Mouse (Mus musculus): ENCODE results near the gene Pcca. TPM values are rescaled to one million over a fixed set of nuclear protein-coding genes. Genes with fewer than 3 reads are reported as not detected.
"Not testable (repeated sequence)": the region's sequence is repeated elsewhere in the genome, so short reads cannot be mapped to it uniquely, and the experiment has no call there.

The Pcca gene
- total RNA-seq, 1 experiment = 12.3 TPM

GRCm38 (mm10) chr14:122548905-122549304, 14.8 kb downstream of the Pcca start:
- in situ Hi-C loops (cut with MboI; ENCODE audit: low sequenced_read_pairs in 2 of 2, unreplicated experiment in 2 of 2) = no loop called here

GRCm38 (mm10) chr14:122552761-122553445, 18.8 kb downstream of the Pcca start:
- in situ Hi-C loops (cut with MboI; ENCODE audit: low sequenced_read_pairs in 2 of 2, unreplicated experiment in 2 of 2) = no loop called here
- no peak for TF ChIP-seq CHD2 (IDR thresholded peaks at IDR 0.05; ENCODE audit: low read depth, low read length)
- no peak for TF ChIP-seq MAFK (IDR thresholded peaks at IDR 0.05; ENCODE audit: insufficient read depth, low read depth, low read length)
- TF ChIP-seq ZNF384 (IDR thresholded peaks at IDR 0.05; ENCODE audit: low read depth, low read length) = no peak
- TF ChIP-seq ZC3H11A (IDR thresholded peaks at IDR 0.05; ENCODE audit: borderline replicate concordance, low read depth, low read length) = no peak
- no peak for TF ChIP-seq HCFC1 (IDR thresholded peaks at IDR 0.05; ENCODE audit: borderline replicate concordance, insufficient read depth, low read length)
- Histone ChIP-seq H3K4me1 (ENCODE audit: control insufficient read depth in 2 of 2, insufficient read depth in 2 of 2, low read length in 2 of 2, poor library complexity in 1 of 2) (no peaks in the 10 kb centered on the region), H3K36me3 (ENCODE audit: control insufficient read depth, insufficient read depth, low read length, poor library complexity, severe bottlenecking) (no peaks in the 10 kb centered on the region), H3K9ac (ENCODE audit: insufficient read depth, low read depth, low read length, poor library complexity, severe bottlenecking) (no peak overlapping the region), H3K4me3 (ENCODE audit: insufficient read depth in 1 of 2, low read depth in 1 of 2, low read length in 2 of 2, poor library complexity in 1 of 2, severe bottlenecking in 1 of 2) (no peak overlapping the region), H3K9me3 (ENCODE audit: control insufficient read depth, insufficient read depth, low read depth, low read length) (no peaks in the 10 kb centered on the region), H3K27ac (ENCODE audit: insufficient read depth, low read depth, low read length, poor library complexity, severe bottlenecking) (no peak overlapping the region)
- no peak for DNase-seq (ENCODE audit: low read depth, low spot score)

More at GRCm38 (mm10) chr14:122548905-122549304, 14.8 kb downstream of the Pcca start:
- no peaks in the 10 kb centered on the region for H3K36me3 ChIP-seq (ENCODE audit: control insufficient read depth, insufficient read depth, low read length, poor library complexity, severe bottlenecking)
- no peak overlapping the region for H3K4me3 ChIP-seq (ENCODE audit: insufficient read depth in 1 of 2, low read depth in 1 of 2, low read length in 2 of 2, poor library complexity in 1 of 2, severe bottlenecking in 1 of 2)
- H3K9ac ChIP-seq (ENCODE audit: insufficient read depth, low read depth, low read length, poor library complexity, severe bottlenecking) = no peak overlapping the region
- DNase-seq (ENCODE audit: low read depth, low spot score) = no peak
- no peak for TF ChIP-seq CHD2 (IDR thresholded peaks at IDR 0.05; ENCODE audit: low read depth, low read length)
- H3K9me3 ChIP-seq (ENCODE audit: control insufficient read depth, insufficient read depth, low read depth, low read length) = no peaks in the 10 kb centered on the region
- no peak overlapping the region for H3K27ac ChIP-seq (ENCODE audit: insufficient read depth, low read depth, low read length, poor library complexity, severe bottlenecking)
- no peaks in the 10 kb centered on the region for H3K4me1 ChIP-seq (ENCODE audit: control insufficient read depth in 2 of 2, insufficient read depth in 2 of 2, low read length in 2 of 2, poor library complexity in 1 of 2)

GRCm38 (mm10) chr14:122557353-122557752, 23.2 kb downstream of the Pcca start:
- no peaks in the 10 kb centered on the region for H3K4me1 ChIP-seq (ENCODE audit: control insufficient read depth in 2 of 2, insufficient read depth in 2 of 2, low read length in 2 of 2, poor library complexity in 1 of 2)
- in situ Hi-C loops (cut with MboI; ENCODE audit: low sequenced_read_pairs in 2 of 2, unreplicated experiment in 2 of 2) = no loop called here
- H3K27ac ChIP-seq (ENCODE audit: insufficient read depth, low read depth, low read length, poor library complexity, severe bottlenecking) = no peak overlapping the region
- TF ChIP-seq ZNF384 (IDR thresholded peaks at IDR 0.05; ENCODE audit: low read depth, low read length) (no peak), HCFC1 (IDR thresholded peaks at IDR 0.05; ENCODE audit: borderline replicate concordance, insufficient read depth, low read length) (no peak), CHD2 (IDR thresholded peaks at IDR 0.05; ENCODE audit: low read depth, low read length) (no peak), MAFK (IDR thresholded peaks at IDR 0.05; ENCODE audit: insufficient read depth, low read depth, low read length) (no peak), ZC3H11A (IDR thresholded peaks at IDR 0.05; ENCODE audit: borderline replicate concordance, low read depth, low read length) (no peak)
- no peaks in the 10 kb centered on the region for H3K36me3 ChIP-seq (ENCODE audit: control insufficient read depth, insufficient read depth, low read length, poor library complexity, severe bottlenecking)
- no peak for DNase-seq (ENCODE audit: low read depth, low spot score)
- H3K9me3 ChIP-seq (ENCODE audit: control insufficient read depth, insufficient read depth, low read depth, low read length) = no peaks in the 10 kb centered on the region
- H3K9ac ChIP-seq (ENCODE audit: insufficient read depth, low read depth, low read length, poor library complexity, severe bottlenecking) = no peak overlapping the region
- H3K4me3 ChIP-seq (ENCODE audit: insufficient read depth in 1 of 2, low read depth in 1 of 2, low read length in 2 of 2, poor library complexity in 1 of 2, severe bottlenecking in 1 of 2) = no peak overlapping the region

- H3K27ac ChIP-seq (ENCODE audit: insufficient read depth, low read depth, low read length, poor library complexity, severe bottlenecking); H3K36me3 ChIP-seq (ENCODE audit: control insufficient read depth, insufficient read depth, low read length, poor library complexity, severe bottlenecking); H3K4me1 ChIP-seq (ENCODE audit: control insufficient read depth in 2 of 2, insufficient read depth in 2 of 2, low read length in 2 of 2, poor library complexity in 1 of 2); H3K9me3 ChIP-seq (ENCODE audit: control insufficient read depth, insufficient read depth, low read depth, low read length); H3K4me3 ChIP-seq (ENCODE audit: insufficient read depth in 1 of 2, low read depth in 1 of 2, low read length in 2 of 2, poor library complexity in 1 of 2, severe bottlenecking in 1 of 2); in situ Hi-C loops (cut with MboI; ENCODE audit: low sequenced_read_pairs in 2 of 2, unreplicated experiment in 2 of 2); H3K9ac ChIP-seq (ENCODE audit: insufficient read depth, low read depth, low read length, poor library complexity, severe bottlenecking); DNase-seq (ENCODE audit: low read depth, low spot score): not testable (repeated sequence)
Measured at GRCm38 (mm10) chr14:122560893-122561452, 26.8 kb downstream of the Pcca start.

GRCm38 (mm10) chr14:122570862-122571261, 36.7 kb downstream of the Pcca start:
- no peaks in the 10 kb centered on the region for H3K36me3 ChIP-seq (ENCODE audit: control insufficient read depth, insufficient read depth, low read length, poor library complexity, severe bottlenecking)
- in situ Hi-C loops (cut with MboI; ENCODE audit: low sequenced_read_pairs in 2 of 2, unreplicated experiment in 2 of 2) = no loop called here
- DNase-seq (ENCODE audit: low read depth, low spot score) = no peak

More at GRCm38 (mm10) chr14:122570862-122571261, 36.7 kb downstream of the Pcca start:
- Histone ChIP-seq H3K4me1 (ENCODE audit: control insufficient read depth in 2 of 2, insufficient read depth in 2 of 2, low read length in 2 of 2, poor library complexity in 1 of 2) (no peaks in the 10 kb centered on the region), H3K9me3 (ENCODE audit: control insufficient read depth, insufficient read depth, low read depth, low read length) (no peaks in the 10 kb centered on the region), H3K27ac (ENCODE audit: insufficient read depth, low read depth, low read length, poor library complexity, severe bottlenecking) (no peak overlapping the region), H3K4me3 (ENCODE audit: insufficient read depth in 1 of 2, low read depth in 1 of 2, low read length in 2 of 2, poor library complexity in 1 of 2, severe bottlenecking in 1 of 2) (no peak overlapping the region), H3K9ac (ENCODE audit: insufficient read depth, low read depth, low read length, poor library complexity, severe bottlenecking) (no peak overlapping the region)
- TF ChIP-seq ZC3H11A (IDR thresholded peaks at IDR 0.05; ENCODE audit: borderline replicate concordance, low read depth, low read length) (no peak), HCFC1 (IDR thresholded peaks at IDR 0.05; ENCODE audit: borderline replicate concordance, insufficient read depth, low read length) (no peak), MAFK (IDR thresholded peaks at IDR 0.05; ENCODE audit: insufficient read depth, low read depth, low read length) (no peak), CHD2 (IDR thresholded peaks at IDR 0.05; ENCODE audit: low read depth, low read length) (no peak), ZNF384 (IDR thresholded peaks at IDR 0.05; ENCODE audit: low read depth, low read length) (no peak)

Data from ES-E14 (cell line).